Mouse (Mus musculus) MEL (cell line): ENCODE data around the gene Rgl1. TPM values are rescaled to one million over a fixed set of nuclear protein-coding genes. Genes with fewer than 3 reads are reported as not detected.

Experiments
- DNase-seq: peaks from one replicate; pipeline ENCODE4 v3.0.0; 2011; ENCODE audit warnings: low read depth, low spot score
- H3K27ac ChIP-seq: 2 replicates; pipeline ENCODE4 v1.5.1; 2012; ENCODE audit warnings: low read depth, mild to moderate bottlenecking, control low read depth, low read length, moderate library complexity; ENCODE audit not compliant: control insufficient read depth
- H3K27me3 ChIP-seq, 2 experiments: fragments of 150-350 bp in 1 of 2; sonication (generic) in 1 of 2; 2 replicates each; pipeline ENCODE4 v1.6.1; 2012; ENCODE audit warnings: low read length in 2 of 2, mild to moderate bottlenecking in 2 of 2, improper control_type of control experiment in 1 of 2, moderate library complexity in 1 of 2; ENCODE audit not compliant: insufficient read depth in 2 of 2, control insufficient read depth in 1 of 2
- H3K36me3 ChIP-seq, 2 experiments: 2 replicates each; pipeline ENCODE4 v1.6.1; 2012 to 2014; ENCODE audit warnings: low read length in 2 of 2, improper control_type of control experiment in 1 of 2, inconsistent platforms in 1 of 2, mild to moderate bottlenecking in 1 of 2; ENCODE audit not compliant: insufficient read depth in 2 of 2, control insufficient read depth in 1 of 2
- H3K4me1 ChIP-seq, 2 experiments: fragments of 150-350 bp in 1 of 2; sonication (generic) in 1 of 2; 2 replicates each; pipeline ENCODE4 v1.6.1; 2012; ENCODE audit warnings: low read length in 2 of 2, improper control_type of control experiment in 1 of 2, mild to moderate bottlenecking in 1 of 2; ENCODE audit not compliant: insufficient read depth in 2 of 2, control insufficient read depth in 1 of 2
- H3K4me3 ChIP-seq, 2 experiments: fragments of 150-350 bp in 1 of 2; sonication (generic) in 1 of 2; 2 replicates each; pipeline ENCODE4 v1.5.1; 2012; ENCODE audit warnings: low read depth in 2 of 2, low read length in 2 of 2, mild to moderate bottlenecking in 2 of 2, moderate library complexity in 2 of 2, control low read depth in 1 of 2, improper control_type of control experiment in 1 of 2; ENCODE audit not compliant: control insufficient read depth in 1 of 2, insufficient read depth in 1 of 2
- H3K79me2 ChIP-seq: 2 replicates; pipeline ENCODE4 v1.6.1; 2012; ENCODE audit warnings: mild to moderate bottlenecking, low read length, moderate library complexity; ENCODE audit not compliant: control insufficient read depth, poor library complexity, insufficient read depth
- H3K9ac ChIP-seq: 2 replicates; pipeline ENCODE4 v1.6.1; 2012; ENCODE audit warnings: low read depth, mild to moderate bottlenecking, control low read depth, low read length, moderate library complexity; ENCODE audit not compliant: control insufficient read depth, poor library complexity, severe bottlenecking
- H3K9me3 ChIP-seq: fragments of 150-350 bp; sonication (generic); replicated peaks from 2 replicates; pipeline ENCODE4 v1.6.1; 2012; ENCODE audit warnings: mild to moderate bottlenecking, low read length, improper control_type of control experiment, moderate library complexity; ENCODE audit not compliant: insufficient read depth
- CHD2 ChIP-seq: IDR thresholded peaks from 2 replicates; pipeline ENCODE4 v1.6.1; 2011; ENCODE audit warnings: low read length, improper control_type of control experiment
- EP300 ChIP-seq, 2 experiments: IDR thresholded peaks; 2 replicates each; pipeline ENCODE4 v1.6.1; 2011; ENCODE audit warnings: improper control_type of control experiment in 2 of 2, low read length in 2 of 2, low read depth in 1 of 2, mild to moderate bottlenecking in 1 of 2
- ETS1 ChIP-seq: IDR thresholded peaks from 2 replicates; pipeline ENCODE4 v1.6.1; 2012; ENCODE audit warnings: low read depth, mild to moderate bottlenecking, inconsistent platforms, low read length, improper control_type of control experiment, moderate library complexity
- GABPA ChIP-seq: IDR thresholded peaks from 2 replicates; pipeline ENCODE4 v1.6.1; 2012; ENCODE audit warnings: low read depth, mild to moderate bottlenecking, inconsistent platforms, low read length, improper control_type of control experiment, moderate library complexity
- GATA1 ChIP-seq: IDR thresholded peaks from 2 replicates; pipeline ENCODE4 v1.6.1; 2011; ENCODE audit warnings: low read depth, low read length, improper control_type of control experiment
- HCFC1 ChIP-seq: IDR thresholded peaks from 2 replicates; pipeline ENCODE4 v1.6.1; 2012; ENCODE audit warnings: low read depth, mild to moderate bottlenecking, inconsistent platforms, low read length, improper control_type of control experiment, moderate library complexity
- JUND ChIP-seq: IDR thresholded peaks from 2 replicates; pipeline ENCODE4 v1.6.1; 2011; ENCODE audit warnings: low read depth, mild to moderate bottlenecking, improper control_type of control experiment, low read length
- MAX ChIP-seq: IDR thresholded peaks from 2 replicates; pipeline ENCODE4 v1.6.1; 2011; ENCODE audit warnings: low read length, improper control_type of control experiment
- NELFE ChIP-seq: IDR thresholded peaks from 2 replicates; pipeline ENCODE4 v1.6.1; 2011; ENCODE audit warnings: low read depth, low read length, improper control_type of control experiment
- NRF1 ChIP-seq: IDR thresholded peaks from 2 replicates; pipeline ENCODE4 v1.6.1; 2014; ENCODE audit warnings: low read depth, mild to moderate bottlenecking, inconsistent platforms, low read length, improper control_type of control experiment, moderate library complexity; ENCODE audit not compliant: poor library complexity, insufficient read depth, severe bottlenecking
- POLR2AphosphoS2 ChIP-seq: IDR thresholded peaks from 2 replicates; pipeline ENCODE4 v1.6.1; 2011; ENCODE audit warnings: low read length, improper control_type of control experiment
- SIN3A ChIP-seq: IDR thresholded peaks from 2 replicates; pipeline ENCODE4 v1.6.1; 2012; ENCODE audit warnings: low read length, improper control_type of control experiment, inconsistent platforms
- TAL1 ChIP-seq: IDR thresholded peaks from 2 replicates; pipeline ENCODE4 v1.6.1; 2012; ENCODE audit warnings: mild to moderate bottlenecking, inconsistent platforms, low read length, moderate library complexity, mixed read lengths
- TBP ChIP-seq: IDR thresholded peaks from 2 replicates; pipeline ENCODE4 v1.8.0; 2011; ENCODE audit warnings: low read depth, low read length, improper control_type of control experiment
- UBTF ChIP-seq: IDR thresholded peaks from 2 replicates; pipeline ENCODE4 v1.6.1; 2012; ENCODE audit warnings: low read depth, mild to moderate bottlenecking, inconsistent platforms, low read length, improper control_type of control experiment, moderate library complexity, borderline replicate concordance; ENCODE audit not compliant: insufficient read depth
- USF1 ChIP-seq: IDR thresholded peaks from 2 replicates; pipeline ENCODE4 v1.6.1; 2014; ENCODE audit warnings: low read depth, mild to moderate bottlenecking, inconsistent platforms, low read length, improper control_type of control experiment, moderate library complexity
- USF2 ChIP-seq, 2 experiments: IDR thresholded peaks; 2 replicates each; pipeline ENCODE4 v1.6.1; 2011 to 2012; ENCODE audit warnings: improper control_type of control experiment in 2 of 2, low read length in 2 of 2, borderline replicate concordance in 1 of 2, inconsistent platforms in 1 of 2, low read depth in 1 of 2, mild to moderate bottlenecking in 1 of 2; ENCODE audit not compliant: insufficient read depth in 1 of 2
- ZKSCAN1 ChIP-seq: IDR thresholded peaks from 2 replicates; pipeline ENCODE4 v1.6.1; 2012; ENCODE audit warnings: low read depth, mild to moderate bottlenecking, inconsistent platforms, low read length, improper control_type of control experiment, moderate library complexity
- polyA plus RNA-seq, 2 experiments: library from polyadenylated mRNA; stranded (reverse) in 1 of 2; unstranded in 1 of 2; fragments of >175 nt in 1 of 2; fragments of >200 nt in 1 of 2; gene quantifications; 2 replicates each; pipeline versions ENCODE4 v1.2.1 to v1.2.4; 2012; ENCODE audit warnings: low replicate concordance in 2 of 2, low read depth in 1 of 2; ENCODE audit not compliant: insufficient read length in 2 of 2, insufficient read depth in 1 of 2, missing spikeins in 1 of 2
- total RNA-seq: library from RNA; depleted of rRNA; stranded (reverse); fragments of 300-350 nt; gene quantifications from 2 replicates; pipeline ENCODE4 v1.2.3, GENCODE M21; 2012

Gene Rgl1
- total and polyA plus RNA-seq, 3 experiments = 0.12 to 0.39 TPM; not detected in 1

DNA sequence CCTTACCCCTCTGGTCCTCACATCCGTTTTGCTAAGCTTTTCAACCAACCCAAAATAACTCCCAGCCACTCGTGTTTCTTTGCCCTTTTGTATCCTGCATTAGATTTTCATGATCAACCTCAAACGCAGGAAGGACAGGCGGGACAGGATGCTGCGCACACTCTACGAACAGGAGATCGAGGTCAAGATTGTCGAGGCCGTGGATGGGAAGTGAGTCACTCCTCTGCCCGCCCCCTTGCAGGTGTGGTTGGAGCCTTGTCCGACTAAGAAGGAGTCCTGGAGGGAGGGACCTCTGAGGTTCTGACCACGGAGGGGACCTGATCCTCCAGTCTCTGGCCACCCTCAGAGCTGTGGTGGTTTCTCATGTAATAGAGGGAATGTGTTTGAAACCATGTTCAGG lies 266.3 kb downstream of the Rgl1 start:
- no peak for DNase-seq
- no peaks in the 10 kb centered on the region for H3K9me3 ChIP-seq
- H3K79me2 ChIP-seq = no peaks in the 10 kb centered on the region
- H3K27me3 ChIP-seq = peaks cover 11 to 20% of the 10 kb centered on the region in 2 experiments
- no peak overlapping the region for H3K4me3 ChIP-seq
- H3K36me3 ChIP-seq = no peaks in the 10 kb centered on the region
- H3K9ac ChIP-seq = no peak overlapping the region
- H3K4me1 ChIP-seq = no peaks in the 10 kb centered on the region
- TF ChIP-seq ETS1 (no peak), USF2 (IDR thresholded peaks at IDR 0.05; ENCODE audit: borderline replicate concordance in 1 of 2, insufficient read depth in 1 of 2, low read depth in 1 of 2, low read length in 2 of 2) (no peak), EP300 (IDR thresholded peaks at IDR 0.05; ENCODE audit: low read depth in 1 of 2, low read length in 2 of 2) (no peak), GABPA (no peak), POLR2AphosphoS2 (no peak), SIN3A (no peak), USF1 (no peak), TAL1 (no peak), GATA1 (no peak), CHD2 (no peak), UBTF (no peak), HCFC1 (no peak)
- no peak overlapping the region for H3K27ac ChIP-seq

DNA sequence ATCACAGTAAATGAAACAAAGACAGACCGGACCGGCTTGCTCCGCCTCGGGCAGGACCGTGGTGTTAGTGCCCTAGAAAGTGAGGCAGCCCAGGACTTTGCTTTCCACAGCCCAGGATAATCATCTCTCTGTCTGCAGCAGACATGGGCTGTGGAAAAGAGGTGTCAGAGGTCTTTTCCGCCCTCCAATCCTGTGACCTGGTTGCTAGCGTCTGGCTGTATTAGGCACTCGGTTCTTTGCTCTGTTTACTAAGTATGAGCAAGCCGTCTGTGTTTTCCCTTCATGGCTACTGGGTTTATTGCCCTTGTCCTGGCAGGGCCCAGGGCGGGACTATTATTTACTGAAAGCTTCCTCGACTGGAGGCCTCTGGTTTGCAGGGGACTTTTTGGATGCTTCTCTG lies 268.6 kb downstream of the Rgl1 start:
- no peaks in the 10 kb centered on the region for H3K79me2 ChIP-seq
- no peak overlapping the region for H3K9ac ChIP-seq
- H3K4me3 ChIP-seq = no peak overlapping the region
- H3K36me3 ChIP-seq = no peaks in the 10 kb centered on the region
- no peaks in the 10 kb centered on the region for H3K4me1 ChIP-seq
- no peak overlapping the region for H3K27ac ChIP-seq
- TF ChIP-seq TBP (no peak), NELFE (no peak), EP300 (IDR thresholded peaks at IDR 0.05; ENCODE audit: low read depth in 1 of 2, low read length in 2 of 2) (no peak), MAX (no peak), JUND (no peak), ZKSCAN1 (no peak), USF1 (no peak), TAL1 (no peak), NRF1 (no peak)
- DNase-seq = no peak
- H3K9me3 ChIP-seq = no peaks in the 10 kb centered on the region
- H3K27me3 ChIP-seq = peaks cover 15 to 19% of the 10 kb centered on the region in 2 experiments
